Mouse (Mus musculus): ENCODE data around the gene Tlx2. TPM values are rescaled to one million over a fixed set of nuclear protein-coding genes. Genes with fewer than 3 reads are reported as not detected.

Gene Tlx2
- polyA plus RNA-seq, 1 experiment from 2014 or later = not detected

GRCm38 (mm10) chr6:83116373-83117164 is 46.5 kb upstream of the Tlx2 start:
- WGBS = 65% methylated on average over 11 of the region's 11 CpGs
- H3K4me2 ChIP-seq (replicated peaks; ENCODE audit: low read depth, low read length) = peak overlapping the region; percentile 93
- no peaks in the 10 kb centered on the region for H3K9me3 ChIP-seq (ENCODE audit: low read length)
- ATAC-seq (no peak), DNase-seq (ENCODE audit: low spot score) (no peak)
- H3K9ac ChIP-seq (replicated peaks; ENCODE audit: low read depth) = peak overlapping the region; percentile 55; the same call in 1 of the 2 replicates
- H3K4me3 ChIP-seq (ENCODE audit: low read depth, low read length) = peak overlapping the region; percentile 67
- H3K27me3 ChIP-seq (replicated peaks; ENCODE audit: insufficient read depth, low read length) = no peaks in the 10 kb centered on the region
- peaks cover 11% of the 10 kb centered on the region for H3K4me1 ChIP-seq (ENCODE audit: insufficient read depth, low read depth, low read length)
- H3K36me3 ChIP-seq (ENCODE audit: insufficient read depth, low read length) = no peaks in the 10 kb centered on the region
- H3K27ac ChIP-seq (ENCODE audit: low read length) = no peak overlapping the region
- TF ChIP-seq EP300 (IDR thresholded peaks at IDR 0.05) (no peak), CTCF (IDR thresholded peaks at IDR 0.05) (no peak)

- Histone ChIP-seq H3K9ac (replicated peaks; ENCODE audit: low read depth) (peak overlapping the region; percentile 55), H3K4me2 (replicated peaks; ENCODE audit: low read depth, low read length) (peak overlapping the region; percentile 93), H3K27me3 (replicated peaks; ENCODE audit: insufficient read depth, low read length) (no peaks in the 10 kb centered on the region), H3K36me3 (ENCODE audit: insufficient read depth, low read length) (no peaks in the 10 kb centered on the region), H3K4me1 (ENCODE audit: insufficient read depth, low read depth, low read length) (peaks cover 10% of the 10 kb centered on the region), H3K27ac (ENCODE audit: low read length) (peak overlapping the region; percentile 88), H3K9me3 (ENCODE audit: low read length) (no peaks in the 10 kb centered on the region), H3K4me3 (ENCODE audit: low read depth, low read length) (peak overlapping the region; percentile 67)
- peak; percentile 6; the same call in 1 of the 2 replicates for ATAC-seq
- no peak for TF ChIP-seq CTCF (IDR thresholded peaks at IDR 0.05)
- no peak for TF ChIP-seq EP300 (IDR thresholded peaks at IDR 0.05)
- WGBS = under 1% methylated on average over 41 of the region's 48 CpGs
- DNase-seq (ENCODE audit: low spot score) = no peak
Observed at GRCm38 (mm10) chr6:83115682-83116372, 45.7 kb upstream of the Tlx2 start.

GRCm38 (mm10) chr6:83115011-83115671 is 45.0 kb upstream of the Tlx2 start, which contains the start of gene Mogs:
Gene Mogs (plus strand): TSS chr6:83115496.
- WGBS = under 1% methylated on average over 58 of the region's 58 CpGs
- peak within 1 kb of the TSS; percentile 88 for H3K27ac ChIP-seq (ENCODE audit: low read length)
- H3K27me3 ChIP-seq (replicated peaks; ENCODE audit: insufficient read depth, low read length) = no peaks in the 10 kb centered on the region
- peak; percentile 96 for DNase-seq (ENCODE audit: low spot score)
- H3K4me1 ChIP-seq (ENCODE audit: insufficient read depth, low read depth, low read length) = peaks cover 6% of the 10 kb centered on the region
- no peaks in the 10 kb centered on the region for H3K9me3 ChIP-seq (ENCODE audit: low read length)
- ATAC-seq = peak; percentile 97
- no peaks in the 10 kb centered on the region for H3K36me3 ChIP-seq (ENCODE audit: insufficient read depth, low read length)
- peak within 1 kb of the TSS; percentile 67 for H3K4me3 ChIP-seq (ENCODE audit: low read depth, low read length)
- H3K4me2 ChIP-seq (replicated peaks; ENCODE audit: low read depth, low read length) = peak within 1 kb of the TSS; percentile 93
- TF ChIP-seq EP300 (IDR thresholded peaks at IDR 0.05) (no peak), CTCF (IDR thresholded peaks at IDR 0.05) (peak; percentile 73)
- peak within 1 kb of the TSS; percentile 55 for H3K9ac ChIP-seq (replicated peaks; ENCODE audit: low read depth)

GRCm38 (mm10) chr6:83111510-83112136 is 41.5 kb upstream of the Tlx2 start:
- Histone ChIP-seq H3K4me1 (ENCODE audit: insufficient read depth, low read depth, low read length) (peaks cover 10% of the 10 kb centered on the region), H3K4me3 (ENCODE audit: low read depth, low read length) (no peak overlapping the region), H3K36me3 (ENCODE audit: insufficient read depth, low read length) (no peaks in the 10 kb centered on the region), H3K27me3 (replicated peaks; ENCODE audit: insufficient read depth, low read length) (no peaks in the 10 kb centered on the region), H3K27ac (ENCODE audit: low read length) (no peak overlapping the region), H3K9me3 (ENCODE audit: low read length) (no peaks in the 10 kb centered on the region), H3K9ac (replicated peaks; ENCODE audit: low read depth) (no peak overlapping the region), H3K4me2 (replicated peaks; ENCODE audit: low read depth, low read length) (no peak overlapping the region)
- DNase-seq (ENCODE audit: low spot score) = no peak
- 85% methylated on average over 4 of the region's 4 CpGs for WGBS
- no peak for ATAC-seq
- TF ChIP-seq CTCF (IDR thresholded peaks at IDR 0.05) = no peak
- TF ChIP-seq EP300 (IDR thresholded peaks at IDR 0.05) = no peak

GRCm38 (mm10) chr6:83108762-83109668 is 38.9 kb upstream of the Tlx2 start, which contains the start of gene Mrpl53:
Gene Mrpl53 (plus strand): TSS chr6:83109040.
- DNase-seq (ENCODE audit: low spot score) = peak; percentile 80
- Histone ChIP-seq H3K4me2 (replicated peaks; ENCODE audit: low read depth, low read length) (peak within 1 kb of the TSS; percentile 89), H3K4me3 (ENCODE audit: low read depth, low read length) (peak within 1 kb of the TSS; percentile 88), H3K27ac (ENCODE audit: low read length) (peak within 1 kb of the TSS; percentile 65), H3K4me1 (ENCODE audit: insufficient read depth, low read depth, low read length) (peaks cover 4% of the 10 kb centered on the region; the same call in 1 of the 2 replicates), H3K36me3 (ENCODE audit: insufficient read depth, low read length) (no peaks in the 10 kb centered on the region), H3K9me3 (ENCODE audit: low read length) (no peaks in the 10 kb centered on the region), H3K27me3 (replicated peaks; ENCODE audit: insufficient read depth, low read length) (no peaks in the 10 kb centered on the region), H3K9ac (replicated peaks; ENCODE audit: low read depth) (peak within 1 kb of the TSS; percentile 74)
- WGBS = under 1% methylated on average over 75 of the region's 76 CpGs
- ATAC-seq = peak; percentile 92
- TF ChIP-seq EP300 (IDR thresholded peaks at IDR 0.05) (no peak), CTCF (IDR thresholded peaks at IDR 0.05) (no peak)

Data from lung, postnatal 0 days (tissue).